Mouse (Mus musculus): ENCODE measurements around the gene Lin28b.

The Lin28b gene

DNA sequence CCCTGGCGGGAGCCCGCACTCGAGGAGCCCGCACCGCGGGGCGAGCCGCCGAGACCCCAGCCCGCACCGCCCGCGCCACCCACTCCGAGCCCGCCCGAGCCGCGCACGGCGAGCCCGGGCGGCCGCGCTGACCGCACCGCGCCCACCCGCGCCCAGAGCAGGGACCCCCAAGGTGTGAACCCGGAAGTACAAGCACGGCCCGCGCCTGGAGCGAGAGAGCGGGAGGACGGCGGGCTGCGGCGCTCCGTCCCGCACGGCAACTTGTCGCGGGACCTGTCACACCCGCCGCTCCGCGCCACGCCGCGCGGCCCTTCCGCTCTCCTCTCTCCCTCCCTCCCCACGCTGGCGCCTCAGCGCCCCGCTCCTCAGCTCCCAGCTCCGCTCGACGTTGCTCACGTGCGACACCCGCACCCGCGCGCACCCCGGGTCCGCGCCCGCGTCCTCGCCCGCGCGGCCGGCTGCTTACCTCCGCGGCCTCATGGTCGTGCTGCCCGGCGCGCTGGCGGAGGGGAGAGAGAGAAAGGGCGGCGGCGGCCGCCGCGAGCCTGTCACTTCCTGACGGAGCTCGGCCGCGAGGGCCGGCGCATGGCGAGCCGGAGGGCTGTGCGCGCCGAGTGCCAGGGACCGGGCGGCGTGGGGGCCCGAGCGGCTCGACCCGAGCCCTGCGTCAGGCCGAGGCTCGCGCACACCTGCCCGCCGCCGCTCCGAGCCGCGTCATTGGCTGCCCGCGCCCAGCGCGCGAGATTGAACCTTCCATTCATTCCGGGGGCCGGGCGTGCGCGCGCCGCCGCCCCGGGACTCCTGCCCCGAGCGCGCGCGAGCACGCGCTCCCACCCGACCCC is at the start of gene Lin28b:
Lin28b (minus strand) TSS at position 635 of the 842 bp plus-strand sequence.
- DNase-seq (ENCODE audit: extremely low read depth, insufficient read length, low spot score): no peak

DNA sequence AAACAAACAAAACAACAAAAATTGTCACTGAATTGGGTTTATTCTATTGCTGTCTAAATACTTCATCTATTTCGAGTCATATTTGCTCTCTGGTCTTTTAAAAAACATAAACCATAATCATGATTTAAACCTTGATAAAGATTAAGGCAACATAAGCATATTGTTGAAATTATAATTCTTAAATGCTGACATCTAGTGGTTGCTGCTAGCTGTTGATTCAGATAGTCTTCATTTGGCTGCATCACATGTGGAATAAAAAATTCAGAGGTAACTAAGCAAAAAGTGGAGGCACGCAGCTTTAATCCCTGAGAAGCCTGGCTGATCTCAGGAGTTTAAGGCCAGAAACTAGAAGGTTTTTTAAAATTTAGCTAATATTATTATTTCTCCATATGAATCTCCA is 25.6 kb upstream of the Lin28b start:
- no peak for DNase-seq (ENCODE audit: extremely low read depth, insufficient read length, low spot score)

DNA sequence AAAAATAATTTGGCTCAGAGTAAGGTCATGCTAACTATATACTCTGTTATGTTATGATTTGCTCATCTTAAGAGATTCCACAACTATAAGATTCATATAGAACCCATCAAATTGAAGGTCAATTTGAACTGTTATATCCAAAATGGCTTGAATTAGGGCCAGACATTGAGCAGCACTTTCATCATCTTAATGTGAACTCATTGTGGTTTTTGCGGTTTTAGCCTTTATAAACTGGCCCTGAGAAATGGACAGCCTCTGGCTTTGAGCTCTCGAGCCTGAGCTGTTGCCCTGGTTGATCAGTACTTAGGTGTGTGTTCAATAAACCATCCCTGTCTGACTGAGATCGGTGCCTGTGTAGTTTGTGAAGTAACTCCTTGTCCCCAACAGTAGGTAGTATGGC is 24.5 kb upstream of the Lin28b start:
- DNase-seq (ENCODE audit: extremely low read depth, insufficient read length, low spot score): no peak

DNA sequence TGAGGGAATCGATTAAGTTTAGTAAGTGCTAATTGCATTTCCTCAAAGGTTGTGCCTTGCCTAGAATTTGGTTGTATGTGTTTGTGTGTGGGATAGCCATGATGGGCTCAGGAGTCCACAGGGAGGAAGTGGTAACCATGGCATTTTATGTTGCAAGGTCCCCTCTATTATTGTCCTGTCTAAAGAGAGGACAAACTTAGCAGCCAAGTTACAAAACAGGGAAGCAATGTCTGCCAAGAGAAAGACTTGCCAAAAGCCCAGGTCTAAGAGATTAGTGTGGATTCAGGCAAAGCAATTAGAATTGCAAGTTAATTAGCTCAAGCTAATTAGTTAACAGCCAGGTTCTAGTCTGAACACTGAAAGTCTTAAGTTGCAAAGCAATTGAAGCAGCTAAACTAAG is 14.1 kb upstream of the Lin28b start:
- DNase-seq (ENCODE audit: extremely low read depth, insufficient read length, low spot score): no peak

DNA sequence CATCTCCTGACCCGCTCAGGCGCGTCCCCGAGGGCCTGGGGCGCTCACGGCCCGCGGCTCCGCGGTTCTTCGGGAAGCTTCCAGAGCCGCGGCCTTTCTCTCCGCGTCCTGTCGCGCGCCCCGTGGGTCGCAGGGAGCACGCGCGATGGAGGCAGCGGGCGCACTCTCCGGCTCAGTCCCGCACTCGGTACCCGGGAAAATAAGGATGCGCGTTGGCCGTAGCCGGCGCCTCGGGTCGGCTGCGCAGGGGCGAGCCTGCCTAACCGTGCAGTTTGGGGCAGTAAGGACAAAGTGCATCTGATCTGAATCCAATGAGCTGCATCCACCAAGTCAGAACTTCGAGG is 380 bp upstream of the Lin28b start:
- no peak for DNase-seq (ENCODE audit: extremely low read depth, insufficient read length, low spot score)

DNA sequence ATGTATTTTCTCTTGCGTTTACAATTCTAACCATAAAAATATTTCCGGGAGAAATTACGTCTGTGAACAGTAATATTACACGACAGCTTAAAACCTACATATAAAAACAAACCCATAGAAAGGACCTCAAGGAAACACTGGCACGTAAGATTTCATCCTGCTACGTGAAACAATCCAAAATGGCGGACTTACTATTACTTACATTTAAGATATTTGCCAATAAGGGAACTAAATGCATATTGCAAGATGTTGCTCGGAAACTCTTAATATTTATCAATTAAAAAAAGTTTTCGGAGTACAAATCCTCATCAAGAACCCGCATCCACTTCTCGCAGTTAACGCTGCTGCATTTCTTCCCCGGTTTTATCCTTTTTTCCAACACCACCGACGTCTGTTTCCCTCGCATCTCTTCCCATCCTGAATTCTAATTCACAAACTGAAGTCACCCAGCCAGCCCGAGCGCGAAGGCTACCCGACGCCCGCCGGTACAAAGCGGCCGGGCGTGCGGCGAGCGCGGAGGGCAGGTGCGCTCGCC is 902 bp downstream of the Lin28b start:
- no peak for DNase-seq (ENCODE audit: extremely low read depth, insufficient read length, low spot score)

DNA sequence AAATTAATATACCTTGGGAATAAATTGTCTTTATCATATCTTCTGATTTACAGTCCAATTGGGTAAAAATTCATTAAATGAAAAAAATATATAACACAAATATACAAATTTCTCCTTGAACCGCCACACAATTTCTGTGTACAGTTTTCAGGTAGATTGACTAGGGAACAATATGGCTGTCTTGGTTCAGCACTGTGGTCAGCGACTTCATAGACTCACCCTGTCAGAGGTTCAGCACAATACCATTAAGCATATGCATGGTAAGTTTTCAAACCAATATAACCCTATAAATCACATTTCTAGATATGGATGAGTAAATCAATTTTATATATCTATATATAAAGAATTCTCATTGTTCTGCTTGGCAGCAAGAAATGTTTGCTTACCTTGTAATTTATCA is 3.0 kb downstream of the Lin28b start:
- no peak for DNase-seq (ENCODE audit: extremely low read depth, insufficient read length, low spot score)

DNA sequence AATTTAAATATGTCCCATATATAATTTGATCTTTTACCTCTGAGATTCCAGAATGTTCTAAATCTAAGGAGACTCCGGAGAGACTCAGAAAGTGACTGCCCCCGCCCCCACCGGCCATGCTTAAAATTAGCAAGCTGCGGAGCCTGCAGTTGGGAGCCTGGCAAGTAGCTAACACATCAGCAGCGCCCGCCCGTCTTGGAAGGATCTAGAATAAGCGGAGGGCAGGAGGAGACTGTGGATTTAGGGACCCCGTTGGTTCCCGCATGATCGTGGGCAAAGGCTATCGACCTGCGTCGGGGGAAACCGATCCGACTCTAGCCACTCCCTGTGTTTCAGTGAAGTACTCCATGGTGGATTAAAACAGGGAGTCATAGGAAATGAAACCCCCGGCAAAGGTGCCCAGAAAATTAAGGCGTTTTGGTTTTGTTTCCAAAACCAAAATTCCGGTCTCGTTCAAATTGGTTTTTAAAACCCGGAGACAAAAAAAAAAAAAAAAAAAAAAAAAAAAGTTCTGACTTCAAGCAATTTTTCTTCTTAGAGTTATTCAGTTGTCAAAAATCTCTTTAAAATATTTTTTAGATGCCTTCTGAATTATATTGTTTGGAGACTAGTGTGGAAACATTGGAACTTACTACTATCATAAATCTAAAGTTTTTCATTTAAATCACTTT is 12.4 kb downstream of the Lin28b start:
- DNase-seq (ENCODE audit: extremely low read depth, insufficient read length, low spot score): no peak

DNA sequence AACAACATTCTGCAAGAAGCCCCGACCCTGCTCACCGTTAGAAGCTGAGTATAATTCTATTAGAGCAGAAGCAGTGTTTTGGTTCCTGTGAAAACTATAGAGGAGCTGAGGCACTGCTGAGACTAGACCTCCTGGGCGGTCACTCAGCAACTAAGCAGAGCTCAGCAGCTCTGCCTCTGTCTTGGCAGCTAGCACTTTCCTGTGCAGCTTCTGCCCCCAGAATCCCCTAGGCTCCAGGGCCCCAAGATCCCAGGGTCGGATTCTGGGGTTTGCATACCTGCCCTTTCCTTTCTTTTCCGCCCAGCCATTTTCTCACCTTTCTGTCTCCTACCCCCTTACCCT is 13.1 kb downstream of the Lin28b start:
- no peak for DNase-seq (ENCODE audit: extremely low read depth, insufficient read length, low spot score)

DNA sequence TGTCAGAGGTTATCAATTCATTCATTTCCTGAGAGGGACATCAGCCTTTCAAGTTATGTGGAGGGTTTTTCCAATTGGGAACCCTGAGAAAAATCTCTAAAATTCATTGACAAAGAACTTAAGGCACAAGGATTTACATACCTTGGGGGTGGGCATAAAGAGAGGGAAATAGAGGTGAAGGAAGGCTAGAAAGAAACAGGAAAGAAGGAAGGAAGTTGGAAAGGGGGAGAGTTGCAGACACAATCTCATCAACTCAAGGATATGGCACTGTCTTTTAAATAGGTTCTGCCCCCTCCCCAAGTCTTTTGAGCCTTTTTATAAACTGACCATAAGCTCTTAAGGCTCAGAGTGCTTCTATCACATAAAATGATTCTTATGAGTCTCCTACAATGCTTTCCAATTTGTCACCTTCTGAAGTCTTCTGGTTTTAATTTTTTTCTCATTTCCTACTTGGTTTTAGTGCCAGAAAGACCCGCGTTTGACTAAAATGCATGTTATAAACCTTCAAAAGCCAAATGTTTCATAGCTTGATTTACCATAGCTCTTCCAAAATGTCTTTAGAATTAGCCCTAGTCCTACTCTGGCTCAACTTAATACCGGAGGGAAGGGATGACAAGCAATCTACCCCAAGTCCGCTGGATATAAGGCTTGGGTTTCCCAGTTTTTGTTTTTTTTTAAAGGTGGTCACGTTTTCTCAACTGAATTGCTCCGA is 13.6 kb downstream of the Lin28b start:
- no peak for DNase-seq (ENCODE audit: extremely low read depth, insufficient read length, low spot score)

DNA sequence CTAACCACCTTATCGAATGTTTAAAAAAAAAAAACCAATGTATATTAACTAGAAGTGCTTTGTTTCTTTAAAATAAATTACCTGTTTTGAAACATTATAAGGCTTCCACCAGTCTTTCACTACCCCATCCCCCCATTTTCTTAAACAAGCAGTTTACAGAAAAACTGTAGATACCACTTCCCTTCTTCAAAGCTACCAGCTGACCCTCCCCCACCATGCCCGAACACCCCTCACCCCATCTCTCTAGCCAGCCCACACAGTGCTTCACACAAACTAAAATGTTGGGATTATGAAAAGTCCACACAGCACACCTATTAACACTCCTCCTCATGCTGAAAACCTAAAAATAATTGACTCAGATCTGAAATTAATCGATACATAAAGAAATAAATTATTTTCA is 14.9 kb downstream of the Lin28b start:
- DNase-seq (ENCODE audit: extremely low read depth, insufficient read length, low spot score): no peak

DNA sequence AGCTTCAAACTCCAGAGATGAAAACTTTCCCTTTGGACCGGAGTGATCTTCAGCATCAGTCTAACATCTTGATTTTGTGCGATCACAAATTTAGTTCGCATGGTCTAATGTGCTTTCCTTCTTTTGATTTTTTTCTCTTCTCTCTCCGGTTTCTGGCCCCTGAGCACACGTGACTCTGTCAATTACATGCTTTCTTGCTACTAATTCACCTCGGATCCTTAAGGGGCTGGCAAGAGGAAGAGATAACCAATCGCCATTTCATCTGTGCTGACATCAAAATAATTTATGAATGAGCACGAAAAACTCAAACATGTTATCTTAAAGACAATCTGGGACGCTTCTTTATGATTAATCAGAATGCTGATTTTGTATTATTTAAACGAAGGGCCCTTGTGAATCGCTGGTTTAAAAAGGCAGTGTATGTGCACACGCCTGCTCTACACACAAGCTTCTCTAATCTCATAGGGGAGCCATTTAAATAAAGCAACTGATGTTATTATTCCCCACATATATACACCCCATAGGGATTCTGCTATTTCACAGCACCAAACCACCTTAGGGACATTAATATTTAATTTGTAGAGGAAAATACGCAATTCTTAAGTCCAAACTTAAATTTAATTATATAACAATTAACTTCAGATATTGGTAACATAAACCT is 16.0 kb downstream of the Lin28b start:
- no peak for DNase-seq (ENCODE audit: extremely low read depth, insufficient read length, low spot score)

DNA sequence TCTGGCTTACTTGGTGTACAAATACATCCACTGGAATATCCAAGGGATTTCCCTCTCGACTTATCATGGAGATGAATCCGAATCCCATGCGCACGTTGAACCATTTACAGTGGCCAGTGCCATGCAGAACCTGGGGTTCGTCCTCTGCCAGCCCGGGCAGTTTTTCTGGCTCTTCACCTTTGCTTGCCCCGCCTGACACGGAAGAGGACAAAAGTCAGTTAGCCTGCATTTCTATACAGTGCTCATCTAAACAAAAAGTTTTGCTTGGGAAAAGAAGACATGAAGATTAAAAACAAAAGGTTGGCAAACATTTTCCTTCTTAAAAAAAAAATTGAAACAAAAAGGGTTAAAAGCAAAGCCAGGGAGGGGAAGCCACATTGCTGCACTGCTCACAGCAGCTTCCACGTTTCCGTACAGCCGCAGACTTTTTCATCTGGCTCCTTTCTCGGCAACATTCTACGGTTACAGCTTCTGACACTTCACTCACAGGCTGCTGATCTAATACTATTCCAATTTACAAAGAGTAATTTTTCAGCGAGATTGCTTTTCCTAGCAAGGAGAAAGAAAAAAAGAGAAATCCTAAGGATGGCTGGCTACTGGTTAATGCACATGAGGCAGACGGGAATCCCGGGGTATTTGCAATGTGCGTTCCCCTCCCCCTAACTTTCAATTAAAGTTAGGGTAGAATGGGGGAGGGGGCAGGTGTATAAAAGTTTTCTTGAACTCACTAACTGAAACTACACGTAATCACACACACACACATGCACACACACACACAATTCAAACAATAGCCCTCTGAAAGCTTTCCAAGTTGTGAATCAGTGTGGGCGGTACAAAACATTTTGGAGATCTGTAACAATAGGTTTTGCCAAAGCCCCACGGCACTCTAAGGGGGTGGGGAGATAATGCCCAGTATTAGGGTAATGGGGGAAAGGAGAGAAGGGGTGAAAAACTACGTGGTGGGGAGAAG is 16.9 kb downstream of the Lin28b start:
- DNase-seq (ENCODE audit: extremely low read depth, insufficient read length, low spot score): peak; percentile 25

DNA sequence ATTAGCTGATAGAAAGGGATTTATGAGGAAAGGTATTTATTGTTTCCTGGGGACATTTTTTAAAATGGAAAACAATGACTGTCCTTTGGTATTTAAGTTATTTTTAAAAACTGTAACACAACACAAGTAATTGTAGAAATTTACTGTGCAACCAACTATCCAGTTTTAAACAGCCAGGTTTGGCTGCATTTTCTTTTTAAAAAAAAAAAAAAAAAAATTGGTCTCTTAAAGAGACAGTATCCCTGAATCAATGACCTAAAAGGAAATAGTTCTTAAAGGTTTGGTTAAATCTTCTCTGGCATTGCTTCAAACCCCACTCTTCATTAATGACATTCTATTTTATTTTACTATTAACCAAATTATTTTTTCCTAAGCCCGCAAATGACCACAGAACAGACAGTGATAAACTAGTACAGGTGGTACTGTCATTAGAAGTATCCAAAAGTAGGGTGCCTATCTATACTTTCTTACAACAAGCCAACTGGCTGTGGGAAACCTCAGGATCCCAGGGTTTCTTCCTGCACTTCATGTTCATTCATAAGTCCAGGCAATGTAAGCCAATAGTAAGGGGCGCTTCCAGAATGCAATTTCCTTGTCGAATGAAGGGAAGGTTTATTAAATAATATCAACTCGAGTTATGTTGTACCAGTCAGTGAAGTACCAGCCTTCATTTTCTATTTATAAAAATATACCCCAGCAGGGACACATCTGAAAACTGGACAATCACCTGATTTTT is 17.8 kb downstream of the Lin28b start:
- no peak for DNase-seq (ENCODE audit: extremely low read depth, insufficient read length, low spot score)

DNA sequence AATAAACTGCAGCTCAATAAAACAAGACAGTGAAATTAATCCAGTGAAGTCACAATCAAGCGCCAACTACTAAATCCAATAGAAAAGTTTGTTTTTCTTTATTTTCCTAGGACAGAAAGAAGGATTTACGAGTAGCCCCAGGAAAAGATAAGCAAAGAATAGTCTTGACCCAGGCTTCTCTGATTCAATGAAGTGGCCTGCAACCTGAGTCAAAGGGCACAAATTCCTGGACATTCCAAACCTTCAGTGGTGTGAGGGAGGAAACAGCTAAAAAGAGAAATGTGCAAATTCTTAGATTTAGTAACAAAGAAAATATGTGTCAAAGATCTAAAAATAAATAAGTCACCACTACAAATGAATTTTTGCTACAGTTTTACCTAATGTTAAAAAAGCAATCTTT is 27.6 kb downstream of the Lin28b start:
- DNase-seq (ENCODE audit: extremely low read depth, insufficient read length, low spot score): no peak

DNA sequence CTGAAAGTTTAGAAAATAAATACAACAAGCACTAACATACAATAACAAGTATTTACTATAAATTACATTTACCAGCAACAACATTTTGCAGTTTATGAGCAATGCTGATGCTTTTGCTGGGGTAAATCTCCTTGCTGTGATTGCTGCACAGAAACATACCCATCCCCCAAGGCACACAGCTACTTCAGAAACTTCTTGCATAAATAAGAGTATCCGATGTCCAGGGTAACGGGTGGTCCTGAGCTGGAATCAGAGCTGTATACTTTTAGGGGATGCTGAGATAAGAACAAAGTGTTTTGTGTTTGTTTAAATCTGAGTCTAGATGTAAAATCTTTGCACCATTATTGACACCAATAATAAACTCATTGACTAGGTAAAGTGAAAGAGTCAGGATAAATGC is 28.1 kb downstream of the Lin28b start:
- no peak for DNase-seq (ENCODE audit: extremely low read depth, insufficient read length, low spot score)

DNA sequence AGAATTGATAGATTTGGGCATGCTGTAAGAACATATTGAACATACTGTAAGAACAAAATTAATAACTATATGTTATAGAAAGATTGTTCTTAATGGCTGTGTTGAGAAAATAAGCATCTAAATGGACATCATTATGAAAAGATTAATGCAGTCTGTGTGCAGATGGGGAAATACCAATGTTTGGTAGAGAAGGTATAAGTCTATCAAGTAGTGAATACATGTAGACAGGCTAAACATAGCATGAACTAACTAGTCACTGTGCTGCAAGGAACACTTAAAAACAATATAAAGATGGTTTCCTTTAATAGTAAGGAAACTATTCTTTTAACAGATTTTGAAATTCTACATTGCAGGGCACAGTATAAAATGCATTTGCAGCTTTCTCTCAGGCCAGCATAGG is 39.6 kb downstream of the Lin28b start:
- no peak for DNase-seq (ENCODE audit: extremely low read depth, insufficient read length, low spot score)

DNA sequence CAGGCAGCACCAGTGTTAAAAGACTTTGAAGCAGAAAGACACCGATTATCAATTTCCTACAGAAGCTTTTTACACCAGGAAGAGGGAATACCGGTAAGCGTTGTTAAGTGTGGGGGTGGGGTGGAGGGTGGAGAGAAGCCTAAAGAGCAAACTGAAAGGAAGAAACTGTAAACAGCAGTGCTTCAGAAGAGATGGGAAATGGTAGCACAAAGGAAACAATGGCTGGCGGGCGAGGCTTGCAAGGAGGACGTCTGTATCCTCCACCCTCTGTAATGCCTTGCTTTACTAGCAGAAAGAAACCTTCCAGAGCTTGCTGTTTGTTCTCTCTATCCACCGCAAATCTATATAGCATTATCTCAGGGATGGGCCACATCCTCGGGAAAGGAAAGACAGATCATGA is 40.0 kb downstream of the Lin28b start:
- no peak for DNase-seq (ENCODE audit: extremely low read depth, insufficient read length, low spot score)

DNA sequence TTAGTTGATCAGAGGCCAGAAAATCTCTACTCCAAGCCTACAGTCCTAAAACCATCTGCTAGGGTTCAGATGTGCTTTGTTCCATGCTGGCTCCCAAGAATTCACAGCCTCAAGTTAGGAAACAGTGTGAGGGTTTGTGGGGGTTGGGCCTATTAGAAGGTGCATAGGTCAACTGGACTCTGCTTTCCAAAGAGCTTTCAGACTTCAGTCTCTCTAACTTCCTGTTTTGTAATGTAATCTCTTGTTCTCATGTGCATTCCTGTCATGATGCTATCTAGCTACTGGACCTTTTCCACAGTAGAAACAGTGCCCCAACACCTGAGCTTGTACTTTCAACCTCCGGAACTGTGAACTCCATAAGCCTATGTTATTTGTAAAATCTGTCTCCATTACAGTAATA is 63.8 kb downstream of the Lin28b start:
- no peak for DNase-seq (ENCODE audit: extremely low read depth, insufficient read length, low spot score)
